ENCODE assay signal across 8 mouse cellular contexts in genomic region chr6:52418451-52419170, GRCm38 (mm10).
DNase-seq lines count a peak whose midpoint lies in the region; ATAC-seq and TF ChIP-seq lines count a peak whose summit lies in the region.

No protein-coding gene starts in this region.

- peaks cover 20% of the 10 kb centered on the region for H3K4me1 ChIP-seq in embryonic facial prominence, embryonic 10.5 days
- peaks cover 13% of the 10 kb centered on the region; the same call in 1 of the 2 replicates for H3K4me1 ChIP-seq in intestine, embryonic 15.5 days (replicated peaks)
- H3K4me1 ChIP-seq in lung, embryonic 15.5 days = peaks cover 38% of the 10 kb centered on the region
- no peaks in the 10 kb centered on the region for H3K4me1 ChIP-seq in liver, postnatal 0 days (ENCODE audit: insufficient read depth)

- H3K9me3 ChIP-seq in embryonic facial prominence, embryonic 10.5 days = no peaks in the 10 kb centered on the region
- H3K9me3 ChIP-seq in intestine, embryonic 15.5 days = no peaks in the 10 kb centered on the region
- H3K9me3 ChIP-seq in lung, embryonic 15.5 days = no peaks in the 10 kb centered on the region
- peaks cover 5% of the 10 kb centered on the region; the same call in 1 of the 2 replicates for H3K9me3 ChIP-seq in liver, postnatal 0 days (ENCODE audit: low read length)

- H3K4me2 ChIP-seq in intestine, embryonic 15.5 days (replicated peaks) = no peak overlapping the region
- no peak overlapping the region for H3K4me2 ChIP-seq in lung, embryonic 15.5 days
- no peak overlapping the region for H3K4me2 ChIP-seq in liver, postnatal 0 days (ENCODE audit: low read depth, low read length)

- no peak for TF ChIP-seq EP300 in liver, postnatal 0 days (IDR thresholded peaks at IDR 0.05; ENCODE audit: low read depth)

- peak; percentile 34 to 60 for DNase-seq in adrenal gland, postnatal 36 days
- DNase-seq in embryonic facial prominence, embryonic 10.5 days (ENCODE audit: low spot score) = peak; percentile 34
- DNase-seq in spleen, postnatal 4 days (ENCODE audit: low spot score in 2 of 2) = no peak
- no peak for DNase-seq in frontal cortex, postnatal 25 days (ENCODE audit: low spot score in 2 of 2)
- no peak for DNase-seq in layer of hippocampus, adult 2 months (ENCODE audit: low spot score in 2 of 2)
- no peak for DNase-seq in liver, postnatal 0 days

- ATAC-seq in intestine, embryonic 15.5 days = peak; percentile 71
- peak; percentile 80; the same call in 1 of the 2 replicates for ATAC-seq in lung, embryonic 15.5 days (ENCODE audit: borderline replicate concordance, extremely low read depth, low FRiP score, low TSS enrichment)
- ATAC-seq in liver, postnatal 0 days = no peak

- no peaks in the 10 kb centered on the region for H3K27me3 ChIP-seq in embryonic facial prominence, embryonic 10.5 days (replicated peaks; ENCODE audit: low read depth, poor library complexity, severe bottlenecking)
- no peaks in the 10 kb centered on the region for H3K27me3 ChIP-seq in intestine, embryonic 15.5 days (replicated peaks)
- H3K27me3 ChIP-seq in lung, embryonic 15.5 days = no peaks in the 10 kb centered on the region
- H3K27me3 ChIP-seq in liver, postnatal 0 days (ENCODE audit: insufficient read depth, low read length) = no peaks in the 10 kb centered on the region

- 0 out of 2 replicates have a peak overlapping the region, but pooled peaks have one; percentile 24 for H3K27ac ChIP-seq in embryonic facial prominence, embryonic 10.5 days (replicated peaks)
- 0 out of 2 replicates have a peak overlapping the region, but pooled peaks have one; percentile 15 for H3K27ac ChIP-seq in intestine, embryonic 15.5 days
- H3K27ac ChIP-seq in lung, embryonic 15.5 days = peak overlapping the region; percentile 89
- no peak overlapping the region for H3K27ac ChIP-seq in layer of hippocampus, adult 2 months
- no peak overlapping the region for H3K27ac ChIP-seq in liver, postnatal 0 days (ENCODE audit: low read depth)

- no peak overlapping the region for H3K4me3 ChIP-seq in embryonic facial prominence, embryonic 10.5 days
- H3K4me3 ChIP-seq in intestine, embryonic 15.5 days (replicated peaks) = no peak overlapping the region
- no peak overlapping the region for H3K4me3 ChIP-seq in lung, embryonic 15.5 days
- H3K4me3 ChIP-seq in layer of hippocampus, adult 2 months = no peak overlapping the region
- no peak overlapping the region for H3K4me3 ChIP-seq in liver, postnatal 0 days (ENCODE audit: low read depth, low read length)

- no peaks in the 10 kb centered on the region for H3K36me3 ChIP-seq in embryonic facial prominence, embryonic 10.5 days (replicated peaks)
- H3K36me3 ChIP-seq in intestine, embryonic 15.5 days = no peaks in the 10 kb centered on the region
- no peaks in the 10 kb centered on the region for H3K36me3 ChIP-seq in lung, embryonic 15.5 days
- no peaks in the 10 kb centered on the region for H3K36me3 ChIP-seq in liver, postnatal 0 days (replicated peaks; ENCODE audit: insufficient read depth, low read length)

- no peak overlapping the region for H3K9ac ChIP-seq in intestine, embryonic 15.5 days
- H3K9ac ChIP-seq in lung, embryonic 15.5 days = no peak overlapping the region
- H3K9ac ChIP-seq in liver, postnatal 0 days (replicated peaks) = no peak overlapping the region

- 25% methylated on average over 12 of the region's 12 CpGs for WGBS in embryonic facial prominence, embryonic 10.5 days
- WGBS in intestine, embryonic 15.5 days = 19% methylated on average over 12 of the region's 12 CpGs
- 11% methylated on average over 12 of the region's 12 CpGs for WGBS in lung, embryonic 15.5 days
- 67% methylated on average over 12 of the region's 12 CpGs for WGBS in liver, postnatal 0 days (ENCODE audit: insufficient replicate concordance)

- TF ChIP-seq CTCF in layer of hippocampus, adult 2 months (conservative IDR thresholded peaks at IDR 0.05) = no peak
- no peak for TF ChIP-seq CTCF in liver, postnatal 0 days (IDR thresholded peaks at IDR 0.05; ENCODE audit: low read depth)

Comparison
In these comparisons a context has a peak if more than half of its experiments do, and no peak if none do; other contexts are left out.
1. DNase-seq: peak in adrenal gland, postnatal 36 days (2 of 2) and embryonic facial prominence, embryonic 10.5 days (single experiment); none in spleen, postnatal 4 days (0 of 2), frontal cortex, postnatal 25 days (0 of 2), layer of hippocampus, adult 2 months (0 of 2) and liver, postnatal 0 days (single experiment).
2. H3K27ac ChIP-seq: peak in embryonic facial prominence, embryonic 10.5 days (single experiment), intestine, embryonic 15.5 days (single experiment) and lung, embryonic 15.5 days (single experiment); none in layer of hippocampus, adult 2 months (single experiment) and liver, postnatal 0 days (single experiment).